Mouse (Mus musculus) heart, embryonic 11.5 days (tissue): ENCODE results near the gene Ache. TPM values are rescaled to one million over a fixed set of nuclear protein-coding genes. Genes with fewer than 3 reads are reported as not detected.

ENCODE experiments used
- ATAC-seq: fragments of 200-750 bp; cut with Nextera tagmentation; replicated peaks from 2 replicates; pipeline ENCODE4 v1.8.0; 2017; ENCODE audit warnings: moderate library complexity; ENCODE audit not compliant: insufficient number of reproducible peaks, low FRiP score, low TSS enrichment
- H3K27ac ChIP-seq: fragments of 300-500 bp; sonication (generic); 2 replicates; pipeline ENCODE4 v1.5.1; 2014; ENCODE audit warnings: mild to moderate bottlenecking, low read depth, low read length
- H3K27me3 ChIP-seq: fragments of 300-500 bp; sonication (generic); 2 replicates; pipeline ENCODE4 v1.6.1; 2014; ENCODE audit warnings: mild to moderate bottlenecking, low read length, mixed read lengths; ENCODE audit not compliant: control insufficient read depth, insufficient read depth
- H3K36me3 ChIP-seq: fragments of 300-500 bp; sonication (generic); 2 replicates; pipeline ENCODE4 v1.6.1; 2014; ENCODE audit warnings: mild to moderate bottlenecking, low read length, moderate library complexity, mixed read lengths; ENCODE audit not compliant: control insufficient read depth, insufficient read depth
- H3K4me1 ChIP-seq: fragments of 300-500 bp; sonication (generic); 2 replicates; pipeline ENCODE4 v1.6.1; 2014; ENCODE audit warnings: low read length; ENCODE audit not compliant: control insufficient read depth, insufficient read depth
- H3K4me2 ChIP-seq: fragments of 300-500 bp; sonication (generic); 2 replicates; pipeline ENCODE4 v1.6.1; 2014; ENCODE audit warnings: mild to moderate bottlenecking, moderate library complexity
- H3K4me3 ChIP-seq: fragments of 300-500 bp; sonication (generic); 2 replicates; pipeline ENCODE4 v1.5.1; 2014; ENCODE audit warnings: low read depth, low read length
- H3K9ac ChIP-seq: fragments of 300-500 bp; sonication (generic); 2 replicates; pipeline ENCODE4 v1.6.1; 2014; ENCODE audit warnings: mild to moderate bottlenecking, low read depth, low read length, moderate library complexity
- H3K9me3 ChIP-seq: fragments of 300-500 bp; sonication (generic); replicated peaks from 2 replicates; pipeline ENCODE4 v1.6.1; 2016; ENCODE audit warnings: low read length; ENCODE audit not compliant: control insufficient read depth
- WGBS: fragments of 180-500 bp; shearing (Covaris S2); extraction: QIAGEN DNeasy Blood & Tissue Kit; methylation state at CpG from one replicate; pipeline ENCODE4 v1.1.7; 2014; ENCODE audit not compliant: insufficient replicate concordance; 5-methylcytosine and 5-hydroxymethylcytosine counted together
- polyA plus RNA-seq: library from polyadenylated mRNA; unstranded; fragments of >200 nt; fragmentation: Nextera tagmentation; extraction: Ambion mirVana; gene quantifications from 2 replicates; pipeline ENCODE4 v1.2.1, GENCODE M21; 2014

Gene Ache
- polyA plus RNA-seq, 1 experiment from 2014 or later = 20.3 TPM

- peaks cover 31% of the 10 kb centered on the region for H3K4me1 ChIP-seq
- H3K4me2 ChIP-seq = no peak overlapping the region; the same call in 1 of the 2 replicates
- H3K27me3 ChIP-seq = peaks cover 35% of the 10 kb centered on the region
- WGBS = 47% methylated on average over 7 of the region's 7 CpGs
- no peaks in the 10 kb centered on the region; the same call in 1 of the 2 replicates for H3K9me3 ChIP-seq
- H3K9ac ChIP-seq = no peak overlapping the region
- no peak overlapping the region for H3K27ac ChIP-seq
- no peak for ATAC-seq
- no peak overlapping the region for H3K4me3 ChIP-seq
- no peaks in the 10 kb centered on the region for H3K36me3 ChIP-seq
Measured at GRCm38 (mm10) chr5:137285986-137286385, 1.3 kb upstream of the Ache start.

- Histone ChIP-seq H3K4me2 (peak overlapping the region; percentile 87), H3K27ac (no peak overlapping the region), H3K4me3 (peak overlapping the region; percentile 52), H3K4me1 (peaks cover 31% of the 10 kb centered on the region), H3K9ac (no peak overlapping the region), H3K36me3 (no peaks in the 10 kb centered on the region), H3K9me3 (no peaks in the 10 kb centered on the region; the same call in 1 of the 2 replicates), H3K27me3 (peaks cover 37% of the 10 kb centered on the region)
- ATAC-seq = no peak
- under 1% methylated on average over 15 of the region's 16 CpGs for WGBS
Measured at GRCm38 (mm10) chr5:137286655-137287031, 676 bp upstream of the Ache start.

GRCm38 (mm10) chr5:137287953-137288743 is 829 bp downstream of the Ache start:
- Histone ChIP-seq H3K27me3 (peaks cover 47% of the 10 kb centered on the region), H3K9ac (peak overlapping the region; percentile 78), H3K4me2 (peak overlapping the region; percentile 87), H3K4me1 (peaks cover 34% of the 10 kb centered on the region), H3K36me3 (no peaks in the 10 kb centered on the region), H3K27ac (peak overlapping the region; percentile 89), H3K4me3 (peak overlapping the region; percentile 52), H3K9me3 (no peaks in the 10 kb centered on the region; the same call in 1 of the 2 replicates)
- no peak for ATAC-seq
- under 1% methylated on average over 58 of the region's 65 CpGs for WGBS

DNA sequence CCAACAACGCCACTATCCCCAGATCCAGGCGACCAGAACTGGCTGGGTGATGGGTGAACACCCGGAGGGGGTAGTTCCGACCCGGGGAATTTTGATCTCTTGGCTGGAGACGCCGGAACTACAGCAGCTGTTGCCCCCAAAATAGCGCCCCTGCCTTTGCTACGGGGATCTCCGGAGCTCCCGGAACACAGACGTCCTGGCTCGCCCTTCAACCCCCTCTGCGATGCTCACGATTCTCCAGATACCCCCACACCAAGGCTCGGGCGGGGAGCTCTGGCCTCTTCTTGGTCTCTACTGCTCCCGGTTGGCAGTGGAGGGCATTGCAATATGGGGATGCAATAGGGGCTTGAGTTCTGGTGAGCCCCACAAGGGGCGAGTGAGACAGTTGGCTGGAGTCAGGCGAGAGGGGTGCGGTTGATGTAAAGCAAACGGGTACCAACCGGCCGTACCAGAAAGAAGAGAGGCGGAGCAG is 1.7 kb downstream of the Ache start:
- peaks cover 35% of the 10 kb centered on the region for H3K4me1 ChIP-seq
- peak overlapping the region; percentile 89 for H3K27ac ChIP-seq
- ATAC-seq = no peak

DNA sequence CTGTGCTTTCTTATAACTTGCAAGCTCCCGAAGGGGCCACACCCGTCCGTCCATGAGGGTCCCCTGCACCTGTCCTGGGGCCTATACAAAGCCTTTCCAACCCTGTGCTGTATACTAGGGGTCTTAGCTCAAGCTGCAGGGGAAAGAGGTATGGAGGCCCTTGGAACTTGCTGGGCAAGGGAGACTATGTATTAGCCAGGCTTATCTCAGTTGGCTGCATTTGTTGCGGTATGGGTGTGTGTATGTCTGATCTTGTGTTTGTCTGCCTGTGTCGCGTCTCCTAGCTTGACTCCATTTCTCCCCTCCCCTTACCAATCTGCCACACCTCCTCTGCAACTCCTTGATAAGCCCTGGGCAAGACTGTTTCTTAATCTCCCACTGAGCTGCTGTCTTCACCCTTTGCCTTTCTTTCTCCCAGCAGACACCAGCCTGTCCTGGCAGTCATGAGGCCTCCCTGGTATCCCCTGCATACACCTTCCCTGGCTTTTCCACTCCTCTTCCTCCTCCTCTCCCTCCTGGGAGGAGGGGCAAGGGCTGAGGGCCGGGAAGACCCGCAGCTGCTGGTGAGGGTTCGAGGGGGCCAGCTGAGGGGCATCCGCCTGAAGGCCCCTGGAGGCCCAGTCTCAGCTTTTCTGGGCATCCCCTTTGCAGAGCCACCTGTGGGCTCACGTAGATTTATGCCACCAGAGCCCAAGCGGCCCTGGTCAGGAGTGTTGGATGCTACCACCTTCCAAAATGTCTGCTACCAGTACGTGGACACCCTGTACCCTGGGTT is 2.5 kb downstream of the Ache start:
- Histone ChIP-seq H3K36me3 (no peaks in the 10 kb centered on the region), H3K9me3 (no peaks in the 10 kb centered on the region), H3K27me3 (peaks cover 47% of the 10 kb centered on the region), H3K27ac (peak overlapping the region; percentile 89), H3K9ac (peak overlapping the region; percentile 70), H3K4me1 (peaks cover 35% of the 10 kb centered on the region), H3K4me2 (peak overlapping the region; percentile 87), H3K4me3 (peak overlapping the region; percentile 52)
- 40% methylated on average over 13 of the region's 13 CpGs for WGBS
- peak; percentile 47 for ATAC-seq

More for the DNA sequence above, 1.7 kb downstream of the Ache start:
- Histone ChIP-seq H3K9me3 (no peaks in the 10 kb centered on the region), H3K4me3 (peak overlapping the region; percentile 52), H3K9ac (peak overlapping the region; percentile 70), H3K36me3 (no peaks in the 10 kb centered on the region), H3K4me2 (peak overlapping the region; percentile 87), H3K27me3 (peaks cover 47% of the 10 kb centered on the region)
- under 1% methylated on average over 24 of the region's 25 CpGs for WGBS

- H3K4me1 ChIP-seq = peaks cover 35% of the 10 kb centered on the region
- peaks cover 47% of the 10 kb centered on the region for H3K27me3 ChIP-seq
- ATAC-seq = 0 out of 2 replicates have a peak, but pooled peaks have one; percentile 8
- WGBS = 17% methylated on average over 15 of the region's 15 CpGs
- no peaks in the 10 kb centered on the region for H3K36me3 ChIP-seq
- no peaks in the 10 kb centered on the region for H3K9me3 ChIP-seq
- peak overlapping the region; percentile 89 for H3K27ac ChIP-seq
- H3K9ac ChIP-seq = peak overlapping the region; percentile 67; the same call in 1 of the 2 replicates
- peak overlapping the region; percentile 87 for H3K4me2 ChIP-seq
- H3K4me3 ChIP-seq = peak overlapping the region; percentile 30
Measured at GRCm38 (mm10) chr5:137290677-137291076, 3.4 kb downstream of the Ache start.

GRCm38 (mm10) chr5:137291381-137291926 is 4.1 kb downstream of the Ache start:
- WGBS = 74% methylated on average over 15 of the region's 15 CpGs
- H3K27me3 ChIP-seq = peaks cover 47% of the 10 kb centered on the region
- H3K36me3 ChIP-seq = peaks cover 2% of the 10 kb centered on the region
- peak overlapping the region; percentile 30; the same call in 1 of the 2 replicates for H3K4me3 ChIP-seq
- H3K9me3 ChIP-seq = no peaks in the 10 kb centered on the region
- peaks cover 35% of the 10 kb centered on the region for H3K4me1 ChIP-seq
- H3K27ac ChIP-seq = no peak overlapping the region
- no peak for ATAC-seq
- peak overlapping the region; percentile 87 for H3K4me2 ChIP-seq
- H3K9ac ChIP-seq = no peak overlapping the region

DNA sequence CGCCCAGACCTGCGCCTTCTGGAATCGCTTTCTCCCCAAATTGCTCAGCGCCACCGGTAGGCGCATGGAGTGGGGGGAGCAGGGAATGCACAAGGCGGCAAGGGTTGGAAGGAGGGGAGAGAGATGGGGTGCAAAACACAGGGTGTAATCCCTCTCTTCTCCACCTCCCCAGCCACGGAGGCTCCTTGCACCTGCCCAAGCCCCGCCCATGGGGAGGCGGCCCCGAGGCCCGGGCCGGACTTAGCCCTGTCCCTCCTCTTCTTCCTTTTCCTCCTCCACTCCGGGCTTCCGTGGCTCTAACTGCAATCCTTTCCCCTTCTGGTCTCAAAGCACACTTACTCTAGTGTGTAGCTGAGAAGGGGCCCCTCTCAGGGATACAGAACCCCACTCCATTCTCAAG is 6.0 kb downstream of the Ache start:
- Histone ChIP-seq H3K36me3 (peaks cover 20% of the 10 kb centered on the region), H3K27ac (peak overlapping the region; percentile 89), H3K27me3 (peaks cover 35% of the 10 kb centered on the region), H3K9ac (peak overlapping the region; percentile 82), H3K4me3 (peak overlapping the region; percentile 51), H3K4me2 (peak overlapping the region; percentile 96), H3K9me3 (no peaks in the 10 kb centered on the region), H3K4me1 (peaks cover 23% of the 10 kb centered on the region)
- 1% methylated on average over 15 of the region's 15 CpGs for WGBS
- ATAC-seq = peak; percentile 45
